Mouse (Mus musculus) right cerebral cortex, postnatal 10 days (tissue): ENCODE data around the gene Cln5.

Experiments
- DNase-seq, 2 experiments: peaks; one replicate each; pipeline ENCODE4 v3.0.0; 2021; ENCODE audit warnings: low spot score in 2 of 2

The Cln5 gene

GRCm38 (mm10) chr14:103078006-103078912 is 8.2 kb downstream of the Cln5 start:
- DNase-seq: no peak

GRCm38 (mm10) chr14:103079209-103079977 is 9.4 kb downstream of the Cln5 start:
- DNase-seq: no peak

- no peak for DNase-seq
Measured at GRCm38 (mm10) chr14:103085840-103086533, 16.0 kb downstream of the Cln5 start.

- DNase-seq: no peak
Measured at GRCm38 (mm10) chr14:103086671-103087324, 16.8 kb downstream of the Cln5 start.

- no peak for DNase-seq
Measured at GRCm38 (mm10) chr14:103087846-103088245, 17.8 kb downstream of the Cln5 start.

GRCm38 (mm10) chr14:103088624-103089023 is 18.6 kb downstream of the Cln5 start:
- no peak for DNase-seq

- DNase-seq: no peak
Measured at GRCm38 (mm10) chr14:103093236-103093635, 23.2 kb downstream of the Cln5 start.

- DNase-seq: no peak
Measured at GRCm38 (mm10) chr14:103093670-103094069, 23.7 kb downstream of the Cln5 start.

GRCm38 (mm10) chr14:103095036-103095435 is 25.0 kb downstream of the Cln5 start:
- no peak for DNase-seq

- DNase-seq: no peak
Measured at GRCm38 (mm10) chr14:103095826-103096225, 25.8 kb downstream of the Cln5 start.

- DNase-seq: no peak
Measured at GRCm38 (mm10) chr14:103096621-103097020, 26.6 kb downstream of the Cln5 start.

- no peak for DNase-seq
Measured at GRCm38 (mm10) chr14:103098213-103098586, 28.2 kb downstream of the Cln5 start.

- DNase-seq: peak; percentile 82 to 88
Measured at GRCm38 (mm10) chr14:103098587-103099235, 28.7 kb downstream of the Cln5 start.

- peak; percentile 84 to 86 for DNase-seq
Measured at GRCm38 (mm10) chr14:103099238-103099933, 29.4 kb downstream of the Cln5 start, which contains the start of gene Fbxl3. Gene Fbxl3, minus strand, starts transcription at chr14:103099566.

GRCm38 (mm10) chr14:103100296-103100695 is 30.3 kb downstream of the Cln5 start:
- DNase-seq: no peak

GRCm38 (mm10) chr14:103101171-103101570 is 31.2 kb downstream of the Cln5 start:
- DNase-seq: no peak

GRCm38 (mm10) chr14:103102246-103102645 is 32.2 kb downstream of the Cln5 start:
- DNase-seq: no peak

- DNase-seq: no peak
Measured at GRCm38 (mm10) chr14:103102731-103103335, 32.8 kb downstream of the Cln5 start.

- no peak for DNase-seq
Measured at GRCm38 (mm10) chr14:103106301-103106700, 36.3 kb downstream of the Cln5 start.

GRCm38 (mm10) chr14:103109971-103110370 is 40.0 kb downstream of the Cln5 start:
- no peak for DNase-seq
